Mouse (Mus musculus) testis, postnatal 14 days (tissue): ENCODE measurements at regions not wholly inside any gene's neighbourhood (a gene's known extent, or its start where the extent isn't known, plus 50 kb on each side); places are given as distances from the start of the nearest gene placed in this dataset.
A peak's percentile ranks its signal among the peaks of the same experiment; 100 is the strongest.
"Not testable (repeated sequence)": the region's sequence is repeated elsewhere in the genome, so short reads cannot be mapped to it uniquely, and the experiment has no call there.

Source experiments
- DNase-seq: peaks from one replicate; pipeline ENCODE4 v3.0.0; 2021; ENCODE audit warnings: low spot score

GRCm38 (mm10) chr8:15670722-15671121 lies 624.8 kb upstream of the BB014433 start:
- DNase-seq: no peak

DNA sequence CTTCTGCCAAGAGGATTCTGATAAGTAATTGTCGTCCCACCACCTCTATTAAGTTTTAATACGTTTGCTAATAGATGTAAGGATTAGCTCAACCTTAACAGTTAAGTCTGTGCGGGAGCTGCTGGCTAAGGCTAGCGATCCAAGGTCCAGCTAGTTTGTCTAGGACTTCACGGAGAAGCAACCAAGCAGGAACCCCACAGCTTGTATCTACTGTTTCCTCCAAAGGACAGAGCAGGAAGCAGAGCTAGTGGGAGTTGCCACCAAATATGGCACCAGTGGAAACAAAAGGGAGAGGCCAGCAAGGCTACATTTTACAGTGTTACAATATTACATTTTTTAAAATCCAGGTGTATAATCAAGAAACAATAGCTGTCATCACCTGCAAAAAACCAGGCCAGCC lies 624.4 kb upstream of the BB014433 start:
- no peak for DNase-seq

DNA sequence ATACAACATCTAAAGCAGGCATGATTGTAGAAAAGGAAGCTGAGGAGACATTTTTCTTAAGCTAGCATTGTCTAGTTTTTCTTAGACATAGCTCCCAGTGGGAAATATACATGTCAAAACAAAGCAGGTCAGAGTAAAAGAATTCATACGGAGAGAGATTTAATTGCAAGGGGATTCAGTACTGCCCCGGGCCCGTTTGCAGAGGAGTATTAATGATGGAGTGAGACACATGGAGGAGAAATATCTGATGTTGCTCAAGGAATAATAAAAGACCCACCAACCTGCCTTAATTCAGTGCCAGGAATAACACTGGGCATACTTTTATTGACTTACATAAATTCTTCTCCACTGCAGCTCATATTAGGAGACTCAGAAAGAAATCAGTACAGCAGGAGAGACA lies 623.6 kb upstream of the BB014433 start:
- DNase-seq: no peak

- no peak for DNase-seq
These were observed 614.7 kb upstream of the BB014433 start for GRCm38 (mm10) chr8:15660602-15661001.

DNA sequence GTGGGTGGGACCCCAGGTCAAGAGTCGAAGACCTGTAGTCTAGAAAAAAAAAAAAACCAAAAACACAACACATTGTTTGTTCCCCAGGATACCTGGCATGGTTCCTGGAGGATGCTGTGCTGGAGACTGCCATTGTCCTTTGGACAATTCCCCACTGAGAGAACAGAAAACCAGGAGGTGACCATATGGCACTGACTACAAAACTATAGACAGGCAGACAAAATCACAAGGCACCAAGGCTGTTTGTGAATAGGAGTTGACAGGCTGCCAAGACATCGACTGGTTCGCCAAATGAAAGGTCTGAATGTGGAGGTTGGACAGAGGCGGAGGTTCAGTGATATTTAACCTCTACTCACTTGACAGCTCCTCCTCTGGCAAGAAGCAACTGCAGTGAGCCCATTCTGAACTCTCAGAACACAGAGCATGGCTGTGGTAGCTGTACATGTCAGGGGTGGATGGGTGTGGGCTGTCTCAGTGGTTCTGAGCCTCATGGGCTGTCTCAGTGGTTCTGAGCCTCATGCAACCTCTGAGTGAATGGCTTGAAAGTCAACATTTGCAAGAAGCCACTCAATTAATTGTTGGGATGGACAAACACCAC lies 589.0 kb upstream of the BB014433 start:
- no peak for DNase-seq

DNA sequence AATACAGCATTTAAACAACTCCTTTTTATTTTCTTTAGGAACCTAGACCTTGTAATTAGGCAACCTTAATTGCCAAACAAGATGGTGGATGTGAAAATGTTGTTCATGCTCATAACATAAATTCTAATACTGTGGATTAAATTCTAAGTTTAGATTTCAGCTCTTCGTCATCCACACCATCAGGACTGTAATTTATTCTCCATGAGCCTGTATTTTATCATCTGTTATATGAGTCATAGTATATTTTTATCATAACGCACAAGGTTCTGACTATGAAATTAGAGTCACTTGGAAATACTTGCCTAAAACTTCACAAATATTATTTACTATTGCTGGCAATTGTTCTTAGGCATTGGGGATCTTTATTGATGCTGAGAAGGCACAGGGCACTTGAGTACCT lies 582.7 kb upstream of the BB014433 start:
- no peak for DNase-seq

GRCm38 (mm10) chr8:15623602-15624392 lies 577.9 kb upstream of the BB014433 start:
- not testable (repeated sequence) for DNase-seq

DNA sequence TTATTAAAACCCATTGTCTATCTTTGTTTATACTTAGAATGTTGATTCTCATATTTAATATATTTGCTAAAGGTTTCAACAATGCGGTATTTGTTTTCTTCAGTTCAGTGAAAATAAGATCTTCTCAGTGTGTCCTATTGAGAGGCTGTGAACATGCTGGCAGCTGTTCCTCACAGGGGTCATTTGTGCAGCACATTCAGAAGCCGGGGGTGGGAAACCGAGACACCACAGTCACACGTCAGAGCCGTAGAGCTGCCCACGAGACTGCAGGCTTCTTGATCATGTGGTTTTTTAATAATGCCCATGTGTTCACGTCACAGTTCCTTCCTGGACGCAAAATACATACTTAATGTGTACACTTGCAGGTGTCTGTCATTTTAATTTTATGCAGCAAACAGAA lies 564.3 kb upstream of the BB014433 start:
- no peak for DNase-seq

DNA sequence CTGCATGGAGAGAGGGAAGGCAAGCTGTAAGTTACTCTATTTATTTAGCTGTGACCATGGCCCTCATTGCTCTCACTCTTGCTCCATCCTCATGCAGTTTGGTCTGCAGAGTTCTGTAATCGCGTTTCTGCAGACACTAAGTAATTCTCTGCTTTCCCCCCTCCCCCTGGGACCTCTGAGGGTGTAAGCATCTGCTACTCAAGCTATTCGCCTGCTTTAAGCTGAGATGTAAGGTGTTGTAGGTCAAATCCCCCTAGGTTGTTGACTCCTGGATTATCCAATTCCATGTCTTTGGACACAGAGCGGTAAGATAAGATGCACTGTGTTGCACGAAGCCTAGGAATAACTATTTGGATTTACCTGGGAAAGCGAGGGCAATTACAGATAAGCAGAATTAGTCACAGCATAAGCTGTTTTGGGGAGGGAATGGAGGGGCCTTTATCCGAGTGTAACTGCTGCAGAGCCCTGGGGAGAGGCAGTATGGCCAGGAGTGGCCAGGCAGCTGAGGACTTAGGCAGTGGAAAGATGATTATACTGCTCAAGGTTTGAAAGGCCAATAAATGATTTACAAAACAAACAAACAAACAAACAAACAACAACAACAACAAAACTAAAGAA lies 561.8 kb upstream of the BB014433 start:
- DNase-seq: no peak

- DNase-seq: no peak
These were observed 555.7 kb upstream of the BB014433 start for GRCm38 (mm10) chr8:15601531-15601930.

DNA sequence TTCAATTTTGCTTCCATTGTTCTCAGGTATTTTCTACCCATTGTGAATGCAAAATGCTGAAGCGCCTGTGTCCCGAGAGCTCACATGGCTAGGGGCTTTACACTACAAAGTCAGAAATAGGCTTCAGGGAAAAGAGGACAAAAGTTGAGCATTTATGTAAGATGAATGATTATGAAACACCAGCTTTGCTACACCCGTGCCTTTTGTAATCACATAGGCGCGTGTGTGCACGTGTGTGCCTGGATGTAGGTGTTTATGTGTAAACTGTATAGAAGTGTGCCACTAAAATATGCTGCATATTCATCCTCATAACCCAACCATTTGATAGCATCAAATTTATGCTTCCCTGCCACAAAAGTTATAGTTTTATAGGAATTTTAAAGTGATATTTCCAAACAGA lies 547.2 kb upstream of the BB014433 start:
- no peak for DNase-seq

- no peak for DNase-seq
These were observed 537.9 kb upstream of the BB014433 start for GRCm38 (mm10) chr8:15583782-15584181.

- no peak for DNase-seq
These were observed 524.2 kb upstream of the BB014433 start for GRCm38 (mm10) chr8:15570091-15570490.

- DNase-seq: no peak
These were observed 521.9 kb upstream of the BB014433 start for GRCm38 (mm10) chr8:15567742-15568141.

DNA sequence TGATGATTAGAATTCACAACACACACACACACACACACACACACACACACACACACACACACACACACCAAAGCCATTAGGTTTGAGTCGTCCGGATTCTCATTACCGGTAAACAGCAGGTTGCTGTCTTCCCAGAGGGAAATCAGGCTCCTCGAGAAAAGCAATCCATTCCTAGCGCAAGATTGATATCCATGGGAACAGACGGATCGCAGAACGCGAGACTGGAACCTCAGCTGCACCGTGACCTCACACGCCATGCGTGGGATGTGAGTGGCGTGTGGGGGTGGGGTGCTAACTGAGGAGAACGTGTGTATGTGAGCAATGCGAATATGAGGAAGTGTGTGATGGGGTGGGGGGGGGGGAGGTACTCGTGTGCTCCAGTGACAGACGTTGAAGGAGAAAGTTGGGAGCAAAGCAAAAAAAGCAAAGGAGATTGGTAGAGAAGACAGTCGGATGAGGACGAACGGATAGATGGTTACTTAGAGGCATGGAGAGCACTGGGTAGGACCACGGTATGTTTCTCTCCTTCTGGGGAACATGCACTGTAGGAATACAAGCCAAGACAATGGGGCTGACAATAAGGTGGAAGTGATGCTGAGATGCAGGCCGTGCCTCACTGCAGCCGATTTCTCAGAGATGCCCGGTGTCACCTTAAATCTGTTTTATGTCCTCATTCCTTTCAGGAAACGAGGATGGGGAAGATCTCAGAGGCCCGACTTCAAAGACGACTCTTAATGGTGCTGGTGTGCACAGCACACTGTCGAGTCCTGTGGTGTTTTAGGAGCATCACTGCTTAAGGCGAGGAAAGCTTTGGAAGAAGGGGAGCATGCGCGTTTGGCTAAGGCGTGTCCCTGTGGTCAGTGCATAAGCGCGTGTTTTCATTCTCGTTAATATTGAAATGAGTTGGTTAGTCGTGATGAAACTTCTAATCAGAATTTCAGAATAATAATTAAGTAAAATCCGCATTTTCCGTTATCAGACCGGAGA lies 516.7 kb upstream of the BB014433 start:
- no peak for DNase-seq

DNA sequence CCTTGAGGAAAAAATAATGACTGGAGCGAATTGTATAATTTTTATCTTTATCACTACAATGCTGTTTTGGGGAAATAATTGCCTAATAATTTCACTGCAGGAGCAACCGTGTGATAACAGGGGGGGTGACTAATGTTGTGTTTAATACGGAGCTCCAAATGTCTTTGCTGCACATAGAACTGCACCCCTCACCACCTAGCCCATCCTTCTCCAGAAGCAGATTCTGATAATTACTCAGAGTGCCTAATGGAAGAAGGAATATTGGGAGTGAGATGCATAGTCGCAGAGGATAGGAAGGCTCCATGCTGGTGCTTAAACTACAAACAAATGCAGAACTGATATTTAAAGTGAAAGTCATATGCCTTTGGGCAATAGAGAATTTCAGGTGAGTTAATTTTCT lies 486.1 kb upstream of the BB014433 start:
- DNase-seq: no peak

DNA sequence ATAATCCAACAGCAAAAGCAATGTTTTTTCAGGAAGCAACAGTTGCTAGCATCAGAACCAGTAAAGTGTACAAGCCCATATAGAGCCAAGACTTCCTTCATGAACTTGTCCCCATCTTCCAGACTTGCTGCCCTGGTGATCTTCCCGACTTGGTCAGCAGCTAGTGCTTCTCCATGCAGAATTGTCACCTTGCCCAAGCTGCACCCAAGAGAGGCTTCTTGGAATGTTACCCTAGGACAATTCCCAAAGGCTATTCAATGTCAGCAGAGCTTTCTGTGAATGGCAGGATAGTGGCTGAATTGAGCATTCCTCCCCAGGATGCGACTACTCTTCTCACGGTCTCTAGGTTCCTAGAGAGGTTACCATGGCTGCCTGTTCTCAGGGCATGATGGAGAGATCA lies 479.6 kb upstream of the BB014433 start:
- no peak for DNase-seq

- DNase-seq: peak; percentile 33
These were observed 474.0 kb upstream of the BB014433 start for GRCm38 (mm10) chr8:15519896-15520295.

- DNase-seq: no peak
These were observed 455.1 kb upstream of the BB014433 start for GRCm38 (mm10) chr8:15500973-15501372.

- DNase-seq: no peak
These were observed 451.7 kb upstream of the BB014433 start for GRCm38 (mm10) chr8:15497566-15497965.

DNA sequence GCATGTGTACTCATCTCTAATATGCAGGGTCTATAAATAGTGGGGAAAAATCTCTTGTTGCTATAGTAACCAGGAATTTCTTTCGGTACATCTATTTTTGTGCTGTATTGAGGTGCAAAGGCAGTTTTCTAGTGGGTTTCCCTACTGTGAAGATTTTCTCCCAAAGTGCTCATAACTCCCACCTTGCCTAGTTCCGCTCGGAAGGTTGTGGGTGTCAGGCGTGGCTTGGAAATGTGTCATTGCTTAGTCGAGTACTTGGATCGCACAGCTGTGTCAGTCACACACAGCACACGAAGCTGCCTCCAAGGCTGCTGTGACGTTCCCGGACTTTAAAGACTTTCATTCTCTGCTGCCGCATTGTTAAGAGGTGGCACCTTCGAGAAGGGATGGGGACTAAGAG lies 450.4 kb upstream of the BB014433 start:
- no peak for DNase-seq

GRCm38 (mm10) chr8:15490774-15491173 lies 444.9 kb upstream of the BB014433 start:
- DNase-seq: no peak
